Comparison of ENCODE assay signal across 27 mouse cellular contexts in genomic region chr17:7924185-7924725, GRCm38 (mm10). TPM values are rescaled to one million over a fixed set of nuclear protein-coding genes. Genes with fewer than 3 reads are reported as not detected.
DNase-seq lines count a peak whose midpoint lies in the region; ATAC-seq and TF ChIP-seq lines count a peak whose summit lies in the region.
"Had no signal": no experiment of that assay in that cellular context is flagged by ENCODE, and none has a peak within 500 bp of the region (broad histone marks: within the 10 kb centered on the region; RNA-seq: fewer than 3 reads in every experiment).

No protein-coding gene starts in this region.

- no peak overlapping the region for H3K9ac ChIP-seq in hindbrain, postnatal 0 days (replicated peaks; ENCODE audit: low read length)
- no peak overlapping the region for H3K9ac ChIP-seq in hindbrain, embryonic 11.5 days (ENCODE audit: low read depth, low read length)
- H3K9ac ChIP-seq in lung, embryonic 14.5 days, result no peak overlapping the region
- no peak overlapping the region for H3K9ac ChIP-seq in midbrain, embryonic 11.5 days (ENCODE audit: low read length)
- H3K9ac ChIP-seq: embryonic facial prominence, embryonic 12.5 days; embryonic facial prominence, embryonic 15.5 days; forebrain, postnatal 0 days; hindbrain, embryonic 13.5 days had no signal

- no peak for TF ChIP-seq CTCF in hindbrain, postnatal 0 days (IDR thresholded peaks at IDR 0.05; ENCODE audit: low read depth)
- TF ChIP-seq CTCF in lung, embryonic 14.5 days (IDR thresholded peaks at IDR 0.05; ENCODE audit: low read depth), result no peak

- H3K36me3 ChIP-seq in hindbrain, postnatal 0 days (ENCODE audit: insufficient read depth, low read length), result no peaks in the 10 kb centered on the region
- no peaks in the 10 kb centered on the region for H3K36me3 ChIP-seq in hindbrain, embryonic 11.5 days (ENCODE audit: control insufficient read depth, insufficient read depth, low read length)
- H3K36me3 ChIP-seq in lung, embryonic 14.5 days (ENCODE audit: insufficient read depth), result no peaks in the 10 kb centered on the region
- no peaks in the 10 kb centered on the region for H3K36me3 ChIP-seq in midbrain, embryonic 11.5 days (ENCODE audit: control insufficient read depth, insufficient read depth, low read length)
- no peaks in the 10 kb centered on the region for H3K36me3 ChIP-seq in midbrain, embryonic 10.5 days
- H3K36me3 ChIP-seq: embryonic facial prominence, embryonic 12.5 days; embryonic facial prominence, embryonic 15.5 days; G1E; hindbrain, embryonic 13.5 days had no signal

- DNase-seq in heart, adult 11 months, result peak; percentile 58
- no peak for DNase-seq in heart, postnatal 25 days (ENCODE audit: low spot score)
- DNase-seq in hindbrain, postnatal 0 days (ENCODE audit: low spot score), result peak; percentile 0
- no peak for DNase-seq in hindbrain, embryonic 11.5 days (ENCODE audit: low spot score)
- peak; percentile 25 for DNase-seq in lung, embryonic 14.5 days
- DNase-seq in lung, postnatal 25 days (ENCODE audit: low spot score), result no peak
- peak; percentile 67 for DNase-seq in midbrain, embryonic 11.5 days (ENCODE audit: low spot score, missing footprints)
- DNase-seq in midbrain, embryonic 10.5 days (ENCODE audit: low spot score), result no peak
- DNase-seq: adrenal gland, adult 2 months; adrenal gland, postnatal 14 days; cerebellum, adult 11 months; cerebellum, adult 2 months; cerebellum, adult 9-11 months; cerebellum, postnatal 25 days; forebrain, postnatal 0 days; gastrocnemius, adult 2 months; gastrocnemius, postnatal 14 days; heart, adult 18-20 months; heart, postnatal 10 days had no signal

- H3K27me3 ChIP-seq in hindbrain, postnatal 0 days (ENCODE audit: insufficient read depth, low read length), result no peaks in the 10 kb centered on the region
- H3K27me3 ChIP-seq in hindbrain, embryonic 11.5 days (ENCODE audit: control insufficient read depth, insufficient read depth, low read length), result no peaks in the 10 kb centered on the region
- no peaks in the 10 kb centered on the region for H3K27me3 ChIP-seq in lung, embryonic 14.5 days (ENCODE audit: insufficient read depth, low read length)
- no peaks in the 10 kb centered on the region for H3K27me3 ChIP-seq in midbrain, embryonic 11.5 days (ENCODE audit: control insufficient read depth, insufficient read depth, low read length)
- H3K27me3 ChIP-seq in midbrain, embryonic 10.5 days (ENCODE audit: low read depth, poor library complexity, severe bottlenecking), result no peaks in the 10 kb centered on the region
- H3K27me3 ChIP-seq: embryonic facial prominence, embryonic 12.5 days; embryonic facial prominence, embryonic 15.5 days; hindbrain, embryonic 13.5 days; Patski had no signal

- no peak for ATAC-seq in hindbrain, postnatal 0 days
- ATAC-seq in hindbrain, embryonic 11.5 days (ENCODE audit: low FRiP score), result no peak
- ATAC-seq in lung, embryonic 14.5 days (ENCODE audit: insufficient read depth), result no peak
- no peak for ATAC-seq in midbrain, embryonic 11.5 days (ENCODE audit: low FRiP score)
- ATAC-seq: forebrain, embryonic 14.5 days; forebrain, postnatal 0 days; hindbrain, embryonic 16.5 days; inflammation-experienced regulatory T-cells, adult 6 months; Patski had no signal

- H3K4me2 ChIP-seq in hindbrain, postnatal 0 days (ENCODE audit: low read depth, low read length), result no peak overlapping the region
- no peak overlapping the region for H3K4me2 ChIP-seq in hindbrain, embryonic 11.5 days (replicated peaks; ENCODE audit: low read depth, low read length)
- H3K4me2 ChIP-seq in lung, embryonic 14.5 days, result no peak overlapping the region
- no peak overlapping the region for H3K4me2 ChIP-seq in midbrain, embryonic 11.5 days
- H3K4me2 ChIP-seq: embryonic facial prominence, embryonic 12.5 days; embryonic facial prominence, embryonic 15.5 days; hindbrain, embryonic 13.5 days had no signal

- no peak overlapping the region for H3K27ac ChIP-seq in hindbrain, postnatal 0 days
- no peak overlapping the region for H3K27ac ChIP-seq in hindbrain, embryonic 11.5 days (ENCODE audit: low read depth, low read length)
- H3K27ac ChIP-seq in lung, embryonic 14.5 days (ENCODE audit: low read depth), result no peak overlapping the region
- no peak overlapping the region for H3K27ac ChIP-seq in midbrain, embryonic 11.5 days (ENCODE audit: low read depth, low read length)
- no peak overlapping the region for H3K27ac ChIP-seq in midbrain, embryonic 10.5 days (replicated peaks)
- H3K27ac ChIP-seq: embryonic facial prominence, embryonic 12.5 days; embryonic facial prominence, embryonic 15.5 days; gastrocnemius, adult 2 months; hindbrain, embryonic 13.5 days had no signal

- 95% methylated on average over 13 of the region's 13 CpGs for WGBS in hindbrain, postnatal 0 days
- 95% methylated on average over 13 of the region's 13 CpGs for WGBS in hindbrain, embryonic 11.5 days
- WGBS in lung, embryonic 14.5 days, result 64% methylated on average over 13 of the region's 13 CpGs
- 92% methylated on average over 13 of the region's 13 CpGs for WGBS in midbrain, embryonic 11.5 days
- WGBS in midbrain, embryonic 10.5 days, result 91% methylated on average over 13 of the region's 13 CpGs

- H3K9me3 ChIP-seq in hindbrain, postnatal 0 days (ENCODE audit: low read length), result no peaks in the 10 kb centered on the region
- H3K9me3 ChIP-seq in hindbrain, embryonic 11.5 days (ENCODE audit: control insufficient read depth, low read length), result no peaks in the 10 kb centered on the region
- no peaks in the 10 kb centered on the region for H3K9me3 ChIP-seq in lung, embryonic 14.5 days (ENCODE audit: low read depth, low read length)
- H3K9me3 ChIP-seq in midbrain, embryonic 11.5 days (ENCODE audit: control insufficient read depth, low read length), result no peaks in the 10 kb centered on the region
- H3K9me3 ChIP-seq in midbrain, embryonic 10.5 days (replicated peaks), result no peaks in the 10 kb centered on the region
- H3K9me3 ChIP-seq: embryonic facial prominence, embryonic 12.5 days; embryonic facial prominence, embryonic 15.5 days; G1E; hindbrain, embryonic 13.5 days had no signal

- no peak overlapping the region for H3K4me3 ChIP-seq in hindbrain, postnatal 0 days (ENCODE audit: low read length)
- H3K4me3 ChIP-seq in hindbrain, embryonic 11.5 days (ENCODE audit: low read depth, low read length), result no peak overlapping the region
- H3K4me3 ChIP-seq in lung, embryonic 14.5 days (ENCODE audit: low read depth, low read length), result no peak overlapping the region
- H3K4me3 ChIP-seq in midbrain, embryonic 11.5 days (ENCODE audit: low read depth, low read length), result no peak overlapping the region
- H3K4me3 ChIP-seq in midbrain, embryonic 10.5 days, result no peak overlapping the region
- H3K4me3 ChIP-seq: embryonic facial prominence, embryonic 12.5 days; embryonic facial prominence, embryonic 15.5 days; gastrocnemius, adult 2 months; hindbrain, embryonic 13.5 days had no signal

- H3K4me1 ChIP-seq in hindbrain, postnatal 0 days (ENCODE audit: insufficient read depth, low read length), result no peaks in the 10 kb centered on the region
- no peaks in the 10 kb centered on the region for H3K4me1 ChIP-seq in hindbrain, embryonic 11.5 days (replicated peaks; ENCODE audit: control insufficient read depth, insufficient read depth, low read length)
- 0 out of 2 replicates have a peak, but pooled peaks cover 5% of the 10 kb centered on the region for H3K4me1 ChIP-seq in lung, embryonic 14.5 days (ENCODE audit: insufficient read depth)
- H3K4me1 ChIP-seq in midbrain, embryonic 11.5 days (ENCODE audit: control insufficient read depth, insufficient read depth, low read length), result no peaks in the 10 kb centered on the region
- no peaks in the 10 kb centered on the region for H3K4me1 ChIP-seq in midbrain, embryonic 10.5 days
- H3K4me1 ChIP-seq: embryonic facial prominence, embryonic 15.5 days; hindbrain, embryonic 13.5 days had no signal

- intact Hi-C loops in heart, postnatal 25 days (cut with DNase I), result no loop called here

RNA-seq across cellular contexts. Expression of gene Tagap, which starts 1.5 kb away (rescaled TPM):
- 1 to 10 TPM; 1.8 to 2.6 TPM for total RNA-seq in heart, postnatal 25 days (2021)
- 1.4 TPM in 2 replicates for total RNA-seq in hindbrain, postnatal 0 days (2014; rRNA removed)
- 0.33 and 0.37 TPM in 2 replicates for polyA plus RNA-seq in hindbrain, postnatal 0 days (2015; fragmentation: Nextera tagmentation; extraction: Ambion mirVana)
- 0.51 and 0.52 TPM in 2 replicates for polyA plus RNA-seq in hindbrain, embryonic 11.5 days (2014; fragmentation: Nextera tagmentation; extraction: Ambion mirVana)
- 0.68 and 0.92 TPM in 2 replicates for polyA plus RNA-seq in lung, embryonic 14.5 days (2014; fragmentation: Nextera tagmentation; extraction: Ambion mirVana)
- 0.48 and 0.58 TPM in 2 replicates for polyA plus RNA-seq in midbrain, embryonic 11.5 days (2014; fragmentation: Nextera tagmentation; extraction: Ambion mirVana)
- polyA plus RNA-seq in midbrain, embryonic 10.5 days (2016; fragmentation: Nextera tagmentation; extraction: Ambion mirVana), result 0.34 and 0.44 TPM in 2 replicates

RNA-seq across cellular contexts. Expression of gene Rsph3a, which starts 21.2 kb away (rescaled TPM):
- total RNA-seq in heart, postnatal 25 days (2021), result 10 to 100 TPM; 27.5 to 39.6 TPM
- total RNA-seq in hindbrain, postnatal 0 days (2014; rRNA removed), result 38.7 and 65.3 TPM in 2 replicates
- polyA plus RNA-seq in hindbrain, postnatal 0 days (2015; fragmentation: Nextera tagmentation; extraction: Ambion mirVana), result 64.7 and 67.4 TPM in 2 replicates
- polyA plus RNA-seq in hindbrain, embryonic 11.5 days (2014; fragmentation: Nextera tagmentation; extraction: Ambion mirVana), result 63.4 and 67.6 TPM in 2 replicates
- 48.2 and 51.2 TPM in 2 replicates for polyA plus RNA-seq in lung, embryonic 14.5 days (2014; fragmentation: Nextera tagmentation; extraction: Ambion mirVana)
- 59.1 and 63.5 TPM in 2 replicates for polyA plus RNA-seq in midbrain, embryonic 11.5 days (2014; fragmentation: Nextera tagmentation; extraction: Ambion mirVana)
- polyA plus RNA-seq in midbrain, embryonic 10.5 days (2016; fragmentation: Nextera tagmentation; extraction: Ambion mirVana), result 60.5 and 71.0 TPM in 2 replicates

Comparison
In these comparisons a context has a peak if more than half of its experiments do, and no peak if none do; other contexts are left out.
1. DNase-seq: peak in heart, adult 11 months (single experiment), hindbrain, postnatal 0 days (single experiment), lung, embryonic 14.5 days (single experiment) and midbrain, embryonic 11.5 days (single experiment); none in heart, postnatal 25 days (single experiment), hindbrain, embryonic 11.5 days (single experiment), lung, postnatal 25 days (single experiment) and midbrain, embryonic 10.5 days (single experiment).